Mouse (Mus musculus) thymus, adult 2 months (tissue): ENCODE measurements at regions not wholly inside any gene's neighbourhood (a gene's known extent, or its start where the extent isn't known, plus 50 kb on each side); places are given as distances from the start of the nearest gene placed in this dataset.
A peak's percentile ranks its signal among the peaks of the same experiment; 100 is the strongest.

Source experiments
- CTCF ChIP-seq: fragments of 200-500 bp; IDR thresholded peaks from 2 replicates; pipeline ENCODE4 v1.5.1; 2012; ENCODE audit warnings: mild to moderate bottlenecking, control low read depth, low read length, moderate library complexity, borderline replicate concordance; ENCODE audit not compliant: control insufficient read depth, poor library complexity, insufficient read depth; ENCODE audit errors: extremely low read depth
- POLR2A ChIP-seq: fragments of 200-500 bp; IDR thresholded peaks from 2 replicates; pipeline ENCODE4 v1.6.1; 2012; ENCODE audit warnings: mild to moderate bottlenecking, low read length, control low read depth, moderate library complexity; ENCODE audit not compliant: control insufficient read depth, poor library complexity, insufficient read depth; ENCODE audit errors: extremely low read depth

GRCm38 (mm10) chr13:112001155-112002025, 192.6 kb upstream of the Map3k1 start:
- 0 out of 2 replicates have a peak, but pooled peaks have one; percentile 26 for TF ChIP-seq CTCF
- peak; percentile 56; the same call in 1 of the 2 replicates for TF ChIP-seq POLR2A
